Mouse (Mus musculus): ENCODE results near the gene Brca1. TPM values are rescaled to one million over a fixed set of nuclear protein-coding genes. Genes with fewer than 3 reads are reported as not detected.

Brca1 gene
- 0.37 and 0.60 TPM in 2 replicates for polyA plus RNA-seq (2012; rRNA removed; ENCODE audit: low replicate concordance)

GRCm38 (mm10) chr11:101551751-101552475 lies at the start of gene Brca1, which contains the start of gene Nbr1:
TSS of gene Brca1 (minus strand) at chr11:101551955.
TSS of gene Nbr1 (plus strand) at chr11:101552149.

GRCm38 (mm10) chr11:101599156-101599555 lies 47.4 kb upstream of the Brca1 start, which contains the start of gene Gm11634:
TSS of gene Gm11634 (minus strand) at chr11:101599256.

DNA sequence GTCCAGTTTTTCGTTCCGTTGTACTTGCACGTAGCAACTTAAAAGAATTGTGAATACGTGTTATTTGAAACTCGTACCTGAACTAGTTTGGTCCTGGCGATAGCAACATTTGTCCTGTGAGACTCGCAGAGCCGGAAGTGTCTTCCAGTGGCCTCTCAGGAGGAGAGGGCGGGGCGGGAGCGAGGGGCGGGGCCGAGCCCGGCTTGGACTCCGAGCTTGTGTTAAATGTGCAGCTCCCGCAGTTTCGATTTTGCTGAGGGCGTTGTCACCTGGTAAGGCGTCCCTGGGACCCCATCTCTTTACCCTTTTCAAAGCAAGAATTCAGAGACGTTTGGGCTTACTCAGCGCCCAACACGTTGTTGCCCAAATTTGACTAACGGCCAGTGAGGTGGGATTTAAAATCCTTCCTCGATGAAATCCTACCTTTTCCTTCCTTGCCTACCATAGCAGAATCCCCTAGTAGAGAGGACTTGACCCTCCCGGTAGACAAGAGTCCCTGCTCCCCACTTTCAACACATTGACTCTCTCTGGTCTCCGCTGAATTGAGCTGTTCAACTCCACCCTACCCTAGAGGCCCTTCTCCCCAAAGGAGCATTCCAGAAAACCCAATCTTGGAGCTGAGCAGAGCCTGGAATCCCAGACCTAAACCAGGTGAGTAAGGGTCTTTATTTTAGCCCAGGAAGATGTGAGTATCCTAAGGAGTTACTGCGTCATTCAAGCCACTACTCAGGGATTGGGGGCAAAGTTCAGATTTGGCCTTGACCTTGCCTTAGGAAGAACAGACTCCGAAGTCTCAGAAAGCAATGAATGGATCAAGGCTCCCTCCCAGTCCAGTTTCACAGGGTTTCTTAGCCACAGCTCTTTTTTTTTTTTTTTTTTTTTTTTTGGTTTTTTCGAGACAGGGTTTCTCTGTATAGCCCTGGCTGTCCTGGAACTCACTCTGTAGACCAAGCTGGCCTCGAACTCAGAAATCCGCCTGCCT lies 30.6 kb upstream of the Brca1 start, which contains the start of gene Tmem106a:
TSS of gene Tmem106a (plus strand) at position 189 of the 982 bp plus-strand sequence.

DNA sequence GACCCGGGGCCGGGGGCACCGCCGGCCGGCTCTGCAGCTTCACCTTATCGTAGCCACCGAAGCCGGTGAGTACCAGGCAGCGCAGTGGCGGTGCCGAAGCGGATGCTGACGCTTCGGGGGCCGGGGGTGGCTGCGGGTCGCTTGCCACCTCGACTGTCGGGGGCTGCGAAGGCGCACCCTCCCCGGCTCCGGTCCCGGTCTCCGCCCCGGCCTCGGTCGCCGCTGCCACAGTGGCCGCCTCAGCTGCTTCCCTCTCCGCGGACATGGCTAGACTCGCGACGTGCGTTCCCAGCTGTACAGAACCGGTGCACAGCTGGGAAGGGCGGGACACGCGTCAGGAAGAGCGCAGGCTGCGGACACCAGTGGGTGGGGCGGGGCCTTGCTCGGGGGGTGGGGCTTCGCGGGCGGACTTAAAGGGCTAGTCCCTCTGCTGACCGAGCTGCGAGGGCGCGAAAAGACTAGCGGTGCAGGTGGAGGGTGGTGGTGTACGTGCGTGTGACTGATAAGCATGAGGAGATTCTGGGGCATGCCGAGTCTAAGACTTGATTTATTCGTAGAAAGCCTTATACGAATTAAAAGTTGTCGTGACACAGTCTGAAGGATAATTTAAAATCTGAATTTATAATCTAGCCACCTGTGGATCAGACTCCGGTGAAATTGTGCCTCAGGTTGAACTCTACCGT lies 85.7 kb downstream of the Brca1 start, which contains the start of gene Vat1:
TSS of gene Vat1 (minus strand) at position 362 of the 683 bp plus-strand sequence.

DNA sequence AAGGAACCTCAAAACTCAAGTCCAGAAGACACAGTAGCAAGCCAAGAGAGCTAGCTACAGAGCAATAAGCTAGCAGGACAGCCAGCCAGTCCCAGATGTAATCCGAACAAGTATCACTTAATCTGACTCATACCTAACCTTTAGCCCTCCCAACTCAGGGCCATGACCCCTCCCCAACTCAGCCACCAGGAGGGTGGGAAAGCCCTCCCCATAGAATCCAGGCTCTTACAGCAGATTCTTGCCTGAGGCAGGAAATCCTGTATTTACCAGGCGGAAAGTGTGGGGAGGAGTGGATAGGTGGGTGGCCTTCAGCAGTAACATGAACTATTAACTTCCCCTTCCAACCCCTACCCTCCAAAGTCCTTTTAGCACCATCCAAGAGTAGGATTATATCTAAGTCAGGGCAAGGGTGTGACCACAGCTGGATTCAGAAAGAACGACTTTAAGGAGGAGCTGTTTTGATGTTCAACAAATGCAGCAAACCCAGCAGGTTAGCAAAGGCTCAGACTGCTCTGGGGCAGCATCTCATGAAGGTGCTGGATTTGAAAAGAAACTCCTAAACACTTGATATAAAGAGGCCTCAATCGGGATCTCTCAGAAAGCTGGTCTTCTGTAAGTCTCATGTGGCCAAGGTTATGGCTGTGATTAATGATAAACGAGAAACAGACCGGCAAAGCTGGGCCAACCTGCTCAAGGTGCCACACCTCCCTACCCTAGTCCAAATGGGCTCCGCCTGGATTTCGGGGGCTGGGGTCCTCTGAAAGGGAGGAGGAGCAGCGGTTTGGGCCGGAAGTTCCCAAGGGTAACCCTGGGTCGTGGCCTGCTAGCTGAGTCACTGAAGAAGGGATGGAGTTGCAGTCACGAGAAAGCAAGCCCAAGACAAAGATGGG lies 87.3 kb downstream of the Brca1 start, which contains the start of gene Rnd2:
TSS of gene Rnd2 (plus strand) at position 789 of the 890 bp plus-strand sequence.

DNA sequence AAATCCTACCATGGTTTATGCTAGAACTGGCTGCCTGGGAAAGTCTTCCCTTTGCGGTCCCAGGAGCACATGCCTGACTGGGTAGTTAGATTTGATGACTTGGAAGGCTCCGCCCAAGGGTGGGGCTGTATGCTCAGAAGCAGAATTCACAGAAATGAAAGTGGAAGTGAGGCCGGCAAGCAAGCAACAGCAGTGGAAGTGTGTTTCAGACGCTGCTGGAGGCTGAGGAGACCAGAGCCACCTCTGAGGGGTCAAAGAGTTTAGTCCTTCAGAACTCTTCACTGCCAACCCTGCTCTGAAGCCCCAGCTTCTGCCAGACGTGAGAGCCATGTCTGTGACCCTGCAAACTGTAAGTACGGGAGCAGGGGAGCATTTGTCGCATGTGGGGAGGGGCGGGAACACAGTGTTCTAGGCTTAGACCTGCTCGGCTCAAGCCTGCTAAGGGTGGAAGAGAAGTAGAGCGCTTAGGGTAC lies 103.4 kb downstream of the Brca1 start, which contains the start of gene Ifi35:
TSS of gene Ifi35 (plus strand) at position 134 of the 473 bp plus-strand sequence.

GRCm38 (mm10) chr11:101442127-101442693 lies 109.5 kb downstream of the Brca1 start, which contains the start of gene Rpl27:
TSS of gene Rpl27 (plus strand) at chr11:101442298.

Other genes starting within 250 kb of the Brca1 start
- 53.9 and 131 TPM in 2 replicates for gene Becn1, start 249.7 kb downstream of the Brca1 start, polyA plus RNA-seq (2012; rRNA removed; ENCODE audit: low replicate concordance)
- gene Psme3, start 235.7 kb downstream of the Brca1 start, polyA plus RNA-seq (2012; rRNA removed; ENCODE audit: low replicate concordance) = 44.3 and 89.4 TPM in 2 replicates
- 6.3 and 7.4 TPM in 2 replicates for gene Aoc2, start 226.9 kb downstream of the Brca1 start, polyA plus RNA-seq (2012; rRNA removed; ENCODE audit: low replicate concordance)
- 268 and 327 TPM in 2 replicates for gene Aoc3, start 221.3 kb downstream of the Brca1 start, polyA plus RNA-seq (2012; rRNA removed; ENCODE audit: low replicate concordance)
- 0.06 and 0.60 TPM in 2 replicates for gene G6pc, start 184.4 kb downstream of the Brca1 start, polyA plus RNA-seq (2012; rRNA removed; ENCODE audit: low replicate concordance)
- gene Aarsd1, start 134.3 kb downstream of the Brca1 start, polyA plus RNA-seq (2012; rRNA removed; ENCODE audit: low replicate concordance) = 22.4 and 22.6 TPM in 2 replicates
- gene Gm27029, start 127.2 kb downstream of the Brca1 start, polyA plus RNA-seq (2012; rRNA removed; ENCODE audit: low replicate concordance) = 0.46 TPM in 1 of 2 replicates, not detected in the other
- 24.9 and 25.1 TPM in 2 replicates for gene Rundc1, start 126.9 kb downstream of the Brca1 start, polyA plus RNA-seq (2012; rRNA removed; ENCODE audit: low replicate concordance)
- gene Ptges3l, start 126.6 kb downstream of the Brca1 start, polyA plus RNA-seq (2012; rRNA removed; ENCODE audit: low replicate concordance) = 3.4 and 15.5 TPM in 2 replicates
- 285 and 417 TPM in 2 replicates for gene Rpl27, start 109.7 kb downstream of the Brca1 start, polyA plus RNA-seq (2012; rRNA removed; ENCODE audit: low replicate concordance)
- gene Ifi35, start 103.5 kb downstream of the Brca1 start, polyA plus RNA-seq (2012; rRNA removed; ENCODE audit: low replicate concordance) = 48.5 and 57.7 TPM in 2 replicates
- gene Rnd2, start 87.0 kb downstream of the Brca1 start, polyA plus RNA-seq (2012; rRNA removed; ENCODE audit: low replicate concordance) = 9.3 and 10.1 TPM in 2 replicates
- gene Vat1, start 85.7 kb downstream of the Brca1 start, polyA plus RNA-seq (2012; rRNA removed; ENCODE audit: low replicate concordance) = 137 and 204 TPM in 2 replicates
- 98.5 and 134 TPM in 2 replicates for gene Nbr1, start 194 bp upstream of the Brca1 start, polyA plus RNA-seq (2012; rRNA removed; ENCODE audit: low replicate concordance)
- 72.0 and 133 TPM in 2 replicates for gene Tmem106a, start 30.3 kb upstream of the Brca1 start, polyA plus RNA-seq (2012; rRNA removed; ENCODE audit: low replicate concordance)
- not detected in 2 replicates for gene Gm11634, start 47.3 kb upstream of the Brca1 start, polyA plus RNA-seq (2012; rRNA removed; ENCODE audit: low replicate concordance)
- gene Rdm1, start 75.2 kb upstream of the Brca1 start, polyA plus RNA-seq (2012; rRNA removed; ENCODE audit: low replicate concordance) = 21.4 and 37.1 TPM in 2 replicates
- gene Arl4d, start 113.6 kb upstream of the Brca1 start, polyA plus RNA-seq (2012; rRNA removed; ENCODE audit: low replicate concordance) = 7.7 and 8.1 TPM in 2 replicates
- 10.8 and 14.0 TPM in 2 replicates for gene Dhx8, start 181.0 kb upstream of the Brca1 start, polyA plus RNA-seq (2012; rRNA removed; ENCODE audit: low replicate concordance)
- gene Etv4, start 233.4 kb upstream of the Brca1 start, polyA plus RNA-seq (2012; rRNA removed; ENCODE audit: low replicate concordance) = 6.8 and 8.5 TPM in 2 replicates

Data from mammary gland, adult 2 months (tissue).